ENCODE assay signal across 14 mouse cellular contexts in genomic region chr7:139266431-139266830, GRCm38 (mm10). TPM values are rescaled to one million over a fixed set of nuclear protein-coding genes. Genes with fewer than 3 reads are reported as not detected.
DNase-seq lines count a peak whose midpoint lies in the region; ATAC-seq and TF ChIP-seq lines count a peak whose summit lies in the region.
"Had no signal": no experiment of that assay in that cellular context is flagged by ENCODE, and none has a peak within 500 bp of the region (broad histone marks: within the 10 kb centered on the region; RNA-seq: fewer than 3 reads in every experiment).

No protein-coding gene starts in this region.

- H3K4me1 ChIP-seq in heart, embryonic 15.5 days (replicated peaks): peaks cover 42% of the 10 kb centered on the region

- no peaks in the 10 kb centered on the region for H3K27me3 ChIP-seq in heart, embryonic 15.5 days
- H3K27me3 ChIP-seq: embryonic facial prominence, embryonic 12.5 days had no signal

- 62% methylated on average over 6 of the region's 6 CpGs for WGBS in heart, embryonic 15.5 days

- DNase-seq in gastrocnemius, adult 2 months: peak; percentile 61
- no peak for DNase-seq in gastrocnemius, postnatal 25 days
- DNase-seq in layer of hippocampus, adult 11-12 months (ENCODE audit: low spot score): peak; percentile 29
- no peak for DNase-seq in layer of hippocampus, postnatal 10 days (ENCODE audit: low spot score in 2 of 2)
- peak; percentile 64 for DNase-seq in cerebellum, adult 8-10 months
- no peak for DNase-seq in spleen, adult 12 weeks (ENCODE audit: low spot score)
- DNase-seq: kidney, adult 9 months had no signal

- peaks cover 2% of the 10 kb centered on the region; the same call in 1 of the 2 replicates for H3K36me3 ChIP-seq in heart, embryonic 15.5 days
- H3K36me3 ChIP-seq: embryonic facial prominence, embryonic 12.5 days had no signal

- no peak for TF ChIP-seq CTCF in gastrocnemius, adult 2 months (IDR thresholded peaks at IDR 0.05)

- no peak for ATAC-seq in heart, embryonic 15.5 days (replicated peaks; ENCODE audit: insufficient number of reproducible peaks, insufficient read depth, low FRiP score, low read depth)
- no peak for ATAC-seq in megakaryocyte-erythroid progenitor cell, adult 5-6 weeks (replicated peaks; ENCODE audit: low FRiP score, low TSS enrichment, poor library complexity, severe bottlenecking)
- ATAC-seq: forebrain, embryonic 16.5 days had no signal

- no peak overlapping the region for H3K4me3 ChIP-seq in gastrocnemius, adult 2 months
- H3K4me3 ChIP-seq in heart, embryonic 15.5 days: no peak overlapping the region
- H3K4me3 ChIP-seq: embryonic facial prominence, embryonic 12.5 days had no signal

- no peak overlapping the region for H3K4me2 ChIP-seq in heart, embryonic 15.5 days
- H3K4me2 ChIP-seq: embryonic facial prominence, embryonic 12.5 days; midbrain, embryonic 11.5 days had no signal

- no peak overlapping the region for H3K9ac ChIP-seq in heart, embryonic 15.5 days
- H3K9ac ChIP-seq: embryonic facial prominence, embryonic 12.5 days; liver, embryonic 14.5 days had no signal

- intact Hi-C loops in gastrocnemius, adult 2 months (cut with DNase I): no loop called here

- H3K9me3 ChIP-seq in heart, embryonic 15.5 days (replicated peaks): no peaks in the 10 kb centered on the region
- H3K9me3 ChIP-seq: embryonic facial prominence, embryonic 12.5 days had no signal

- H3K27ac ChIP-seq in gastrocnemius, adult 2 months: peak overlapping the region; percentile 56
- peak overlapping the region; percentile 66 for H3K27ac ChIP-seq in heart, embryonic 15.5 days
- H3K27ac ChIP-seq: embryonic facial prominence, embryonic 12.5 days; liver, embryonic 14.5 days had no signal

RNA-seq across cellular contexts. Expression of gene Pwwp2b, which starts 18.1 kb away (rescaled TPM):
- total RNA-seq in gastrocnemius, adult 2 months (2021): 1 to 10 TPM; 3.0 to 7.4 TPM
- total RNA-seq in gastrocnemius, postnatal 25 days (2021): 1 to 10 TPM; 2.8 to 3.7 TPM
- total RNA-seq in layer of hippocampus, postnatal 10 days (2021): 10 to 100 TPM; 20.9 to 23.3 TPM
- 7.0 and 8.5 TPM in 2 replicates for polyA plus RNA-seq in heart, embryonic 15.5 days (2015; fragmentation: Nextera tagmentation; extraction: Ambion mirVana)
- total RNA-seq in megakaryocyte-erythroid progenitor cell, adult 5-6 weeks (2014; fragmentation: Nextera tagmentation): 1.4 and 2.4 TPM in 2 replicates
- total RNA-seq in megakaryocyte-erythroid progenitor cell, adult 5-6 weeks (2017): 1.1 and 2.1 TPM in 2 replicates

RNA-seq across cellular contexts. Expression of gene Stk32c, which starts 53.3 kb away (rescaled TPM):
- total RNA-seq in gastrocnemius, adult 2 months (2021): under 1 TPM in 1 of 2 experiments, not detected in 1; 0.73 TPM
- total RNA-seq in gastrocnemius, postnatal 25 days (2021): under 1 TPM; 0.36 to 0.48 TPM
- 10 to 100 TPM; 57.8 to 65.0 TPM for total RNA-seq in layer of hippocampus, postnatal 10 days (2021)
- 0.08 and 0.10 TPM in 2 replicates for polyA plus RNA-seq in heart, embryonic 15.5 days (2015; fragmentation: Nextera tagmentation; extraction: Ambion mirVana)
- not detected in 2 replicates for total RNA-seq in megakaryocyte-erythroid progenitor cell, adult 5-6 weeks (2014; fragmentation: Nextera tagmentation)
- total RNA-seq in megakaryocyte-erythroid progenitor cell, adult 5-6 weeks (2017): 0.88 TPM in 1 of 2 replicates, not detected in the other
- total RNA-seq: hematopoietic stem cell, adult 5-6 weeks had no signal

RNA-seq across cellular contexts. Expression of gene Lrrc27, which starts 53.6 kb away (rescaled TPM):
- 1 to 10 TPM; 1.6 to 4.0 TPM for total RNA-seq in gastrocnemius, adult 2 months (2021)
- 1 to 10 TPM; 3.2 to 3.9 TPM for total RNA-seq in gastrocnemius, postnatal 25 days (2021)
- total RNA-seq in layer of hippocampus, postnatal 10 days (2021): 1 to 10 TPM; 4.3 TPM
- polyA plus RNA-seq in heart, embryonic 15.5 days (2015; fragmentation: Nextera tagmentation; extraction: Ambion mirVana): 3.0 and 3.5 TPM in 2 replicates
- total RNA-seq in megakaryocyte-erythroid progenitor cell, adult 5-6 weeks (2014; fragmentation: Nextera tagmentation): 2.4 TPM in 1 of 2 replicates, not detected in the other
- 0.56 and 1.4 TPM in 2 replicates for total RNA-seq in megakaryocyte-erythroid progenitor cell, adult 5-6 weeks (2017)

Comparison
In these comparisons a context has a peak if more than half of its experiments do, and no peak if none do; other contexts are left out.
1. DNase-seq: peak in gastrocnemius, adult 2 months (single experiment), layer of hippocampus, adult 11-12 months (single experiment) and cerebellum, adult 8-10 months (single experiment); none in gastrocnemius, postnatal 25 days (single experiment), layer of hippocampus, postnatal 10 days (0 of 2) and spleen, adult 12 weeks (single experiment).
2. RNA of gene Stk32c, which starts 53.3 kb away (total RNA-seq): 57.8 to 65.0 TPM in layer of hippocampus, postnatal 10 days; 0.73 TPM in gastrocnemius, adult 2 months, 0.36 to 0.48 TPM in gastrocnemius, postnatal 25 days and 0.88 TPM in megakaryocyte-erythroid progenitor cell, adult 5-6 weeks; every median in the first group is over 10 times any median in the second.